Mouse (Mus musculus): Measurements from ENCODE around the gene Dact3. TPM values are rescaled to one million over a fixed set of nuclear protein-coding genes. Genes with fewer than 3 reads are reported as not detected.

Gene Dact3
- polyA plus RNA-seq, 1 experiment: 3.8 TPM

DNA sequence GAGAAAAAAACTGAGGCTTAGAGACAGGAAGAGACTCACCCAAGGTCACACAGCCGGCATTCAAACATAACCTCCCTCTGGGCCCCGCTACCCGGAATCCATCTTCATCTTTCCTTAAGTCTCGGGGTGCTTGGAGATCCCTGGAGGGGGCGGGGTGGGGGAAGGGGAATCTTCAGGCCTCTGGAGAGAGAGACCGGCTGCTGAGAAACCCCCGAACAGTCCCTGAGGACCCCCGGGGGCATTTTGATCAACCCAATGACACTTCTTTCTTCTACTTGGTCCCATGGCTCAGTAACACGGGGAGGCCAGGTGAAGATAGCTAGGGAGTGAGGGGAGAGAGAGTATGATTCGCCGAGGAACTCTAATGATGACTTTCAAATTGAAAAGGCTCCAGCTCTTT is 889 bp downstream of the Dact3 start:
- peaks cover 13% of the 10 kb centered on the region for H3K36me3 ChIP-seq (ENCODE audit: control insufficient read depth, insufficient read depth, low read length)
- no peaks in the 10 kb centered on the region for H3K27me3 ChIP-seq (ENCODE audit: control insufficient read depth, insufficient read depth, low read length)
- no peak for DNase-seq
- WGBS: 54% methylated on average over 11 of the region's 11 CpGs
- no peak overlapping the region for H3K27ac ChIP-seq (ENCODE audit: control insufficient read depth, insufficient read depth, low read length)
- peaks cover 20% of the 10 kb centered on the region for H3K4me1 ChIP-seq (replicated peaks; ENCODE audit: control insufficient read depth, insufficient read depth, low read length)
- H3K4me3 ChIP-seq (ENCODE audit: control insufficient read depth, insufficient read depth, low read length): no peak overlapping the region
- TF ChIP-seq POLR2A (IDR thresholded peaks at IDR 0.05; ENCODE audit: control insufficient read depth, extremely low read depth, insufficient read depth, low read length, poor library complexity) (no peak), CTCF (IDR thresholded peaks at IDR 0.05; ENCODE audit: borderline replicate concordance, control insufficient read depth, extremely low read depth, insufficient read depth, low read length, poor library complexity) (no peak)

DNA sequence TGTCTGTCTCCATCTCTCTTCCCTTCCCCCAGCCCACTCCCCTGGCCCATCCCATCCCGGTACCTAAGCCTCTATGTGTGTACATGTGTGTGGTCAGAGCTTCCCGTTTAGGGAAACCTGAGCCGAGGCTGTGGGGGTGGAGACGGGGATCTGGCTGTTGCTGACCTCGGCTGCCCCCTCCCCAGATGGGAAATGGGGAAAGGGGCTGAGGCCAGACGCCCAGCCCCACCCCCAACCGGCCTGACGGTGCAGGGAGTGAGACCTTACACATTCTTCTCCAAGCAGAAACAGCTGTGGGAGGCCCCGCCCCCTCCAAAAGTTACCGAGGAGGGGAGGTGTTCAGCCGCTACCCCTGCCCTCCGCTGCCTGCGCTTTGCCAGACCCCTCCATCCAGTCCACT is 1.5 kb downstream of the Dact3 start:
- Histone ChIP-seq H3K27me3 (ENCODE audit: control insufficient read depth, insufficient read depth, low read length) (no peaks in the 10 kb centered on the region), H3K27ac (ENCODE audit: control insufficient read depth, insufficient read depth, low read length) (no peak overlapping the region), H3K4me1 (replicated peaks; ENCODE audit: control insufficient read depth, insufficient read depth, low read length) (peaks cover 20% of the 10 kb centered on the region), H3K4me3 (ENCODE audit: control insufficient read depth, insufficient read depth, low read length) (no peak overlapping the region), H3K36me3 (ENCODE audit: control insufficient read depth, insufficient read depth, low read length) (peaks cover 7% of the 10 kb centered on the region)
- WGBS: 23% methylated on average over 13 of the region's 13 CpGs
- peak; percentile 30 for DNase-seq
- TF ChIP-seq POLR2A (IDR thresholded peaks at IDR 0.05; ENCODE audit: control insufficient read depth, extremely low read depth, insufficient read depth, low read length, poor library complexity): no peak
- TF ChIP-seq CTCF (IDR thresholded peaks at IDR 0.05; ENCODE audit: borderline replicate concordance, control insufficient read depth, extremely low read depth, insufficient read depth, low read length, poor library complexity): no peak

DNA sequence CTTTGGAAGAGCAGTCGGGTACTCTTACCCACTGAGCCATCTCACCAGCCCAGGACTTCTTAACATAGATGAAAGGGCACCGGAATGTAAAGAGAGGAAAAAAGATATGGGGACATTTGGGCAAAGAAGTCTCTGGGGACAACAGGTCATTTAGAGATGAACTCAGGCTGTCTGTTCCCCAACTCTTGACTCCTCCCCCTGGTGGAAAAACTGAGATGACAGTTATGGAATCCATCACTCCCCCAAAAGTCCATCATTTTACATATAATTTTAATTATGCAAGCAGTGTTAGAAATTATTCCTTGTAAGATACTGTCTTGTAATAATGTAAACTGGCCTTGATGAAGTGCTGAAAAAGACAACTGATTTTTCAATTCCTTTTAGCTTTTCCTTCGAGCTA is 2.6 kb downstream of the Dact3 start:
- Histone ChIP-seq H3K4me3 (ENCODE audit: control insufficient read depth, insufficient read depth, low read length) (no peak overlapping the region), H3K36me3 (ENCODE audit: control insufficient read depth, insufficient read depth, low read length) (no peaks in the 10 kb centered on the region), H3K4me1 (replicated peaks; ENCODE audit: control insufficient read depth, insufficient read depth, low read length) (peaks cover 20% of the 10 kb centered on the region), H3K27me3 (ENCODE audit: control insufficient read depth, insufficient read depth, low read length) (no peaks in the 10 kb centered on the region), H3K27ac (ENCODE audit: control insufficient read depth, insufficient read depth, low read length) (no peak overlapping the region)
- no peak for DNase-seq
- no peak for TF ChIP-seq CTCF (IDR thresholded peaks at IDR 0.05; ENCODE audit: borderline replicate concordance, control insufficient read depth, extremely low read depth, insufficient read depth, low read length, poor library complexity)
- no peak for TF ChIP-seq POLR2A (IDR thresholded peaks at IDR 0.05; ENCODE audit: control insufficient read depth, extremely low read depth, insufficient read depth, low read length, poor library complexity)
- 84% methylated on average over 3 of the region's 3 CpGs for WGBS

DNA sequence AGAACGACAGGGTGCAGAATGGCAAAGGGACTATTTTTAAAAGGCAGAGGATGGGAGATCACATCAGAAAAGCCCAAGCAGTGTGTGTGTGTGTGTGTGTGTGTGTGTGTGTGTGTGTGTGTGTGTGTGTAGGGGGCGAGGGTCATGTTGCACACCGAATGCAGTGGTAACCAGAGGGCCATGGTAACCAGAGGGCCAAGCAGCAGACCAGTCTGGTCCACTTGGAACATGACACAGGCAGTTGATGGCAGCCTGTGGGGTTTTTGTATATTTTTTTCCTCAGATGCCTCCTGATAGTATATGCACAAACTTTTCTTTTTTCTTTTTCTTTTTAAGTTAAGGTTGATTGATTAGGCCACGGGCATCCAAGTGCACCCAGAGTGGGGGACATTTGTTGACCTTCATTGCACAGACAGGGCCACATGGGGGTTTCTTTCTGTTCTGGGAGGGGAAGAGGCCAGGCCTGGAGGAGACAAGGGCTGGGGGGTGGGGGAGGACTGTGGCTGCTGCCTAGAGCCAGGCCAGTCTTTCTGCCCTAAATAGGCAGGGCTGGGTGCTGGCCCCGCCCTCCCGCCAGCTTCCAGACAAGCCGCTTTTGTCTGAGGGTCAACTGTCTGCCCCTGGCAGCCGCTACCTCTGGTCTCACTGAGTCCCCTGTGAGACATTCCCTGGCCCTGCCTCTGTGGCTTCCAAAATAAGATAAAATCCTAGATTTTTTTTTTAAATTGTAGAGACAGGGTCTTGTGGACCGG is 4.9 kb downstream of the Dact3 start:
- Histone ChIP-seq H3K4me1 (replicated peaks; ENCODE audit: control insufficient read depth, insufficient read depth, low read length) (peaks cover 12% of the 10 kb centered on the region), H3K36me3 (ENCODE audit: control insufficient read depth, insufficient read depth, low read length) (no peaks in the 10 kb centered on the region), H3K27me3 (ENCODE audit: control insufficient read depth, insufficient read depth, low read length) (peaks cover 2% of the 10 kb centered on the region; the same call in 1 of the 2 replicates), H3K27ac (ENCODE audit: control insufficient read depth, insufficient read depth, low read length) (no peak overlapping the region), H3K4me3 (ENCODE audit: control insufficient read depth, insufficient read depth, low read length) (no peak overlapping the region)
- DNase-seq: no peak
- WGBS: 88% methylated on average over 9 of the region's 9 CpGs
- no peak for TF ChIP-seq POLR2A (IDR thresholded peaks at IDR 0.05; ENCODE audit: control insufficient read depth, extremely low read depth, insufficient read depth, low read length, poor library complexity)
- no peak for TF ChIP-seq CTCF (IDR thresholded peaks at IDR 0.05; ENCODE audit: borderline replicate concordance, control insufficient read depth, extremely low read depth, insufficient read depth, low read length, poor library complexity)

DNA sequence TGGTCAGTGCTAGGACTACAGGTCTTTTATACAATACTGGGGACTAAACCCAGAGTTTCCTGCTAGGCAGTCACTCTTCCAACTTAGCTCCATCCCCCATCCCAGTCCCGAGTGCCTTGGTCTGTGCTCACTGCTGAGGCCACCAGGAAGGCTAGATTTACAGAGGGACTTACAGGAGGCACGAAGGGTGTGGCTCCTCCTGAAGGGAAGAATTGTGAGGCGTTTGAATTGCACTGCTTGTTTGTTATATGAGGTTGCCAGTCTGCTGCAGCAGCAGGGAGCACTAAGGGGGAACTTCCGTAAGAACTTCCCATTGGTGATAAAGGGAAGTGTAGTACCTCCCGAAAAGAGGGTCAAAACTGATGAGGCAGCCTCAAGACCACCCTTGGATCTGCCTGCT is 5.5 kb downstream of the Dact3 start:
- H3K36me3 ChIP-seq (ENCODE audit: control insufficient read depth, insufficient read depth, low read length): no peaks in the 10 kb centered on the region
- H3K27ac ChIP-seq (ENCODE audit: control insufficient read depth, insufficient read depth, low read length): no peak overlapping the region
- WGBS: 48% methylated on average over 5 of the region's 5 CpGs

DNA sequence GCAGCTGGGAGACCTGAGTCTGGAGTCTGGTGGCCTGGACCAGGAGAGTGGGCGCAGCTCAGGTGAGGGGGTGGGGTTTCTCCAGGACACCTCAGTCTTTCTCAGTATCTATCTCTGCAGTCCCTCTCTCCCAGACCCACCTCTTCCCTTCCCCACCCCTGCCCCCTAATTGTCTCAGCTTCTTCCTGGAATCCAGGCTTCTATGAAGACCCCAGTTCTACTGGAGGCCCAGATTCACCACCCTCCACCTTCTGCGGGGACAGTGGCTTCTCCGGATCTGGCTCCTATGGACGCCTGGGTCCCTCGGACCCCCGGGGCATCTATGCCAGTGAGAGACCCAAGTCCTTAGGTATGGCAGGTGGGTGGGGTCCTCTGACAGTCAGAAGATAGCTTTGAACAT is 8.0 kb downstream of the Dact3 start:
- Histone ChIP-seq H3K4me1 (replicated peaks; ENCODE audit: control insufficient read depth, insufficient read depth, low read length) (no peaks in the 10 kb centered on the region; the same call in 1 of the 2 replicates), H3K27ac (ENCODE audit: control insufficient read depth, insufficient read depth, low read length) (no peak overlapping the region), H3K27me3 (ENCODE audit: control insufficient read depth, insufficient read depth, low read length) (peaks cover 14% of the 10 kb centered on the region), H3K36me3 (ENCODE audit: control insufficient read depth, insufficient read depth, low read length) (no peaks in the 10 kb centered on the region), H3K4me3 (ENCODE audit: control insufficient read depth, insufficient read depth, low read length) (no peak overlapping the region)
- no peak for DNase-seq
- TF ChIP-seq CTCF (IDR thresholded peaks at IDR 0.05; ENCODE audit: borderline replicate concordance, control insufficient read depth, extremely low read depth, insufficient read depth, low read length, poor library complexity) (no peak), POLR2A (IDR thresholded peaks at IDR 0.05; ENCODE audit: control insufficient read depth, extremely low read depth, insufficient read depth, low read length, poor library complexity) (no peak)
- 96% methylated on average over 6 of the region's 6 CpGs for WGBS

More for the DNA sequence above, 5.5 kb downstream of the Dact3 start:
- Histone ChIP-seq H3K4me3 (ENCODE audit: control insufficient read depth, insufficient read depth, low read length) (no peak overlapping the region), H3K27me3 (ENCODE audit: control insufficient read depth, insufficient read depth, low read length) (peaks cover 8% of the 10 kb centered on the region; the same call in 1 of the 2 replicates), H3K4me1 (replicated peaks; ENCODE audit: control insufficient read depth, insufficient read depth, low read length) (peaks cover 9% of the 10 kb centered on the region)
- TF ChIP-seq POLR2A (IDR thresholded peaks at IDR 0.05; ENCODE audit: control insufficient read depth, extremely low read depth, insufficient read depth, low read length, poor library complexity) (no peak), CTCF (IDR thresholded peaks at IDR 0.05; ENCODE audit: borderline replicate concordance, control insufficient read depth, extremely low read depth, insufficient read depth, low read length, poor library complexity) (no peak)
- DNase-seq: no peak

All from thymus, adult 2 months (tissue).